Mouse (Mus musculus) forebrain, embryonic 16.5 days (tissue): Measurements from ENCODE around the gene Tbcb. TPM values are rescaled to one million over a fixed set of nuclear protein-coding genes. Genes with fewer than 3 reads are reported as not detected.

Experiments
- ATAC-seq: fragments of 200-750 bp; cut with Nextera tagmentation; 2 replicates; pipeline ENCODE4 v1.8.0; 2017; ENCODE audit warnings: mild to moderate bottlenecking, moderate library complexity
- H3K27ac ChIP-seq: fragments of 300-500 bp; sonication (generic); 2 replicates; pipeline ENCODE4 v1.5.1; 2014; ENCODE audit warnings: low read length, control low read depth
- H3K27me3 ChIP-seq: fragments of 300-500 bp; sonication (generic); replicated peaks from 2 replicates; pipeline ENCODE4 v1.6.1; 2014; ENCODE audit warnings: low read length; ENCODE audit not compliant: control insufficient read depth, insufficient read depth
- H3K36me3 ChIP-seq: fragments of 300-500 bp; sonication (generic); 2 replicates; pipeline ENCODE4 v1.6.1; 2014; ENCODE audit not compliant: control insufficient read depth, insufficient read depth
- H3K4me1 ChIP-seq: fragments of 300-500 bp; sonication (generic); replicated peaks from 2 replicates; pipeline ENCODE4 v1.6.1; 2014; ENCODE audit warnings: low read length; ENCODE audit not compliant: control insufficient read depth, insufficient read depth
- H3K4me2 ChIP-seq: fragments of 300-500 bp; sonication (generic); 2 replicates; pipeline ENCODE4 v1.6.1; 2014; ENCODE audit warnings: mild to moderate bottlenecking, low read length, control low read depth
- H3K4me3 ChIP-seq: fragments of 300-500 bp; sonication (generic); replicated peaks from 2 replicates; pipeline ENCODE4 v1.5.1; 2014; ENCODE audit warnings: mild to moderate bottlenecking, low read length, control low read depth
- H3K9ac ChIP-seq: fragments of 300-500 bp; sonication (generic); replicated peaks from 2 replicates; pipeline ENCODE4 v1.6.1; 2014; ENCODE audit warnings: low read depth, low read length, control low read depth
- H3K9me3 ChIP-seq: fragments of 300-500 bp; sonication (generic); 2 replicates; pipeline ENCODE4 v1.6.1; 2016; ENCODE audit warnings: low read length; ENCODE audit not compliant: control insufficient read depth
- WGBS: fragments of 180-500 bp; shearing (Covaris S2); extraction: QIAGEN DNeasy Blood & Tissue Kit; methylation state at CpG from one replicate; pipeline ENCODE4 v1.1.7; 2014; 5-methylcytosine and 5-hydroxymethylcytosine counted together
- polyA plus RNA-seq: library from polyadenylated mRNA; unstranded; fragments of >200 nt; fragmentation: Nextera tagmentation; extraction: Ambion mirVana; gene quantifications from 2 replicates; pipeline ENCODE4 v1.2.1, GENCODE M21; 2015

Gene Tbcb
- polyA plus RNA-seq: 358 and 393 TPM in 2 replicates

DNA sequence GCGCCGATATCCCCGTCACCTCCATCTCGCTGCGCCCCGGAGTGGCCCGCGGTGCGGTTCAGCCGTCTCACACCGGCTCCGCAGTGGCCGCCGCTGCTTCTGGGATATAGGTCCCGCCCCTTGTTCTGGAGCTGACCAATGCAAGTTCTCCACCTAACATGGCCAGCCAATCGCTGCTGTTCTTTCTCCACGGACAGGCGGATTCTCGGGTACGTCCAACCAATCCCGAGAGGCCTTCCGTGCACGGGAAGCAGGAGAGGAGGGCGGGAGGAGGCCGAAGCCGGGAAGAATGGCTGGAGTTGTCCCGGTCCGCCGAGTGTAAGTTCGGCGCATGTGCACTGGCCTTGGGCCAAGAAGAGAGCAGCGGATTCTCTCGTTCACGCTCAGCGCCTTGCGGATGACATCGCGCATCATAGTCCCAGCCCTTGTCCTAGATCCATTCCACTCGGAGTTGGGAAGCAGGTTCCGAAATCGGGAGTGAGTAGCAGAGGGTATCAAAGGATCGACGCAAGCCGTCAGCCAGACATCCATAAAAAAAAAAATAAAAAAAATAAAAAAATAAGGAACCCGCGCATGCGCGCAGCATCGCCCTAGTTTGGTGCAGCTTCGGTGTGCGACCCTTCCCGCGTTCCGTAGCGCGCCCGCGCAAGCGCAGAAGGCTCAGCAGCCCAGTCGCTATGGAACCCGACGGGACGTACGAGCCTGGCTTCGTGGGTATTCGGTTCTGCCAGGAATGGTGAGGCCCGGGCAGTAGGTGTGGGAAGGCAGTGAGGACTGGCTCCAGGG is at the start of gene Tbcb, which contains the start of gene Polr2i:
TSS of gene Tbcb (minus strand) at position 604 of the 786 bp plus-strand sequence.
TSS of gene Polr2i (plus strand) at position 280 of the 786 bp plus-strand sequence.
- peak within 1 kb of the TSS; percentile 66 for H3K9ac ChIP-seq
- H3K9me3 ChIP-seq: no peaks in the 10 kb centered on the region
- under 1% methylated on average over 67 of the region's 67 CpGs for WGBS
- peak within 1 kb of the TSS; percentile 97 for H3K27ac ChIP-seq
- peak within 1 kb of the TSS; percentile 79 for H3K4me2 ChIP-seq
- ATAC-seq: peak; percentile 96
- peaks cover 20% of the 10 kb centered on the region for H3K4me1 ChIP-seq
- peaks cover 2% of the 10 kb centered on the region; the same call in 1 of the 2 replicates for H3K36me3 ChIP-seq
- no peaks in the 10 kb centered on the region for H3K27me3 ChIP-seq
- H3K4me3 ChIP-seq: peak within 1 kb of the TSS; percentile 55

DNA sequence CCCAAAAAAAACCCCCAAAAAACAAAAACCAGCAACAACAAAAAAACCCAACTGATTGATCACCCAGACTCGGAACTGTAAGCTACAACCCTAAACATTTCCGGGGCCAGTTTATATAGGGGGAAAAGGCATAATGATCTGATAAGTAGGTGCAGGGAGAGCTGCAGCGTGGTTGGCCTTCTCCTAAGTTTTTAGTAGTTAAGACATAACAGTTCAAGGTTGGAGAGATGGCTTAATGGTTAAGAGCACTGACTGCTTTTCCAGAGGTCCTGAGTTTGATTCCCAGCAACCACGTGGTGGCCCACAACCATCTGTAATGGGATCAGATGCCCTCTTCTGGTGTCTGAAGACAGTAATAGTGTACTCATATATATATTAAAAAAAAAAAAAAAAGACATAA is 49.5 kb upstream of the Tbcb start:
- H3K4me1 ChIP-seq: peaks cover 10% of the 10 kb centered on the region
- no peak overlapping the region for H3K4me3 ChIP-seq
- ATAC-seq: no peak
- no peak overlapping the region for H3K9ac ChIP-seq
- no peak overlapping the region for H3K27ac ChIP-seq
- H3K4me2 ChIP-seq: no peak overlapping the region
- H3K36me3 ChIP-seq: no peaks in the 10 kb centered on the region
- H3K27me3 ChIP-seq: no peaks in the 10 kb centered on the region
- WGBS: 80% methylated on average over 4 of the region's 4 CpGs
- no peaks in the 10 kb centered on the region for H3K9me3 ChIP-seq

DNA sequence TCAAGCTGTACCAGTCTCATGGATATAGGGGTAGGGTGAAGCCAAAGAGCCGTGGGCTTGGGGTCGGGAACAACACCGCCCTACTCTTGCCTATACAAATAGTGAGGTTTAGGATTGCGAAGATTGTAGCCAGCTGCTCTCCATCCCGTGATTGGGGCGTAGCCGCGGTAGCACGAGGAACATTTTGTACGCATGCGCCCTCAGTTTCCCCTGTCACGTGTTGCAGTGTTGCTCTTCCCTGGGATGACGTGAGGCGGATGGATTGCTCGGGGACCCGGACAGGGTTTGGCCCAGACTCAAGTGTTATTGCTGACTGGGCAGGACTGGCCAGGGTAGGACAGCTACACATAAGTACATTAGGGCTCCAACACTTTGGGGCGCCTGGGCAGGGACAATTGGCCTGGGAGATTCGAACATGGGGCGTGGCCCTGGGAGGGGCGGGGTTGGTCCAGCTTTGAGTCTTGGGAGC is 48.6 kb upstream of the Tbcb start:
- Histone ChIP-seq H3K9me3 (no peaks in the 10 kb centered on the region), H3K9ac (peak overlapping the region; percentile 68), H3K4me1 (peaks cover 10% of the 10 kb centered on the region), H3K27ac (peak overlapping the region; percentile 100), H3K4me2 (peak overlapping the region; percentile 98), H3K4me3 (peak overlapping the region; percentile 81), H3K36me3 (no peaks in the 10 kb centered on the region), H3K27me3 (no peaks in the 10 kb centered on the region)
- WGBS: under 1% methylated on average over 20 of the region's 20 CpGs
- ATAC-seq: peak; percentile 79

DNA sequence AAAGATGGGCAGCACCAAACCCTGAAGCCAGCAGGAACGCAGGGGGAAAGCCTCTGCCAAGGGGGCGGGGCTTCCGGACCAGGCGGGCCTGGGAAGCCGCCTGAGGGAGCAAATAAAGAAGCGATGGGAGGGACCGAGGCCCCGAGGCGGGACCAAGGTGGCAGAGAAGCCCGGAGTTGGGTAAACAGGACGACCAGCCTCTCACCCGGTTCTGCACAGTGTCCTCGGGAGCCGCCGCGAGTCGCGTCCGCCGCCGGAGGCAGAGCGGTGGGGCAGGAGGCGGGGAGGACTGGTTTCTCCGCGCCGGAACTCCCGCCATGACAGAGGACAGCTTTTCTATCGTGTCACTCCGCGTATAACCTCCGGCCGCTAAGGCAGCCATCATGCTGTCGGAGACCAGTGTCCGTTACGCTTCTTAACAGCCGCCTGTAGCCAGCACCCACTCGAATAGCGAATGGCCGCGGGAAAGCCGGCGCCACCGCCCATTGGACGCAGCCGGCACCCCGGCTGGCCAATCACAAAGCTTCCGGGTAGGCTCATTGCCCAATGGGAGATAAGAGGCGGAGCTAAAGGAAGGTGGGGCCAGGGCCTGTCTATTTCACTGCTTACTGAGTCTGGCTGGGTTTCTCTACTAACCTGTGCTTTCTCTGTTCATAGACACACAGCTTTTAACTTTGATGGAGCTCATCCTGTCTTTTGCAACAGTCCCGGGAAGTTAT is 48.0 kb upstream of the Tbcb start, which contains the start of the genes Thap8 and Wdr62:
TSS of gene Thap8 (plus strand) at position 144 of the 719 bp plus-strand sequence.
TSS of gene Wdr62 (minus strand) at position 469 of the 719 bp plus-strand sequence.
- Histone ChIP-seq H3K4me1 (peaks cover 10% of the 10 kb centered on the region), H3K36me3 (no peaks in the 10 kb centered on the region), H3K9ac (peak within 1 kb of the TSS; percentile 68), H3K27me3 (no peaks in the 10 kb centered on the region), H3K4me3 (peak within 1 kb of the TSS; percentile 81), H3K27ac (peak within 1 kb of the TSS; percentile 100), H3K9me3 (no peaks in the 10 kb centered on the region), H3K4me2 (peak within 1 kb of the TSS; percentile 98)
- ATAC-seq: peak; percentile 97
- WGBS: under 1% methylated on average over 49 of the region's 49 CpGs

DNA sequence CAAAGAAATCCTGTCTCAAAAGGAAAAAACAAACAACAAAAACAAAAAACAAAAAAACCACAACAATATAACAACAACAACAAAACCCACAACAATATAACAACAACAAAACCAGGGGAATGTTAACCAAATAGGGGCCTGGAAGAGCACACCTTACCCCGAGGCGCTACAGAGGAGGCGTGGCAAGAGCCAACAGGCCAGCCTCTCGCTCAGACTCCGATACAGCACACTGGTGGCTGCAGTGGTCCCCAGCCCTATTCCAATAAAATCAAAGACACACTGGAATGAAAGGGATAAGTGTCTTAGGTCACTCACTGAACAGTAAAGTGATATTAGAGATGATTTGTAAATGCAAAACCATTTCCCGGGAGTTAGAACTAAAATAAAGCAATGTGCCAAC is 47.5 kb upstream of the Tbcb start:
- Histone ChIP-seq H3K9me3 (no peaks in the 10 kb centered on the region), H3K4me3 (peak overlapping the region; percentile 81), H3K27me3 (no peaks in the 10 kb centered on the region), H3K9ac (no peak overlapping the region; the same call in 1 of the 2 replicates), H3K4me2 (peak overlapping the region; percentile 98), H3K27ac (no peak overlapping the region), H3K4me1 (peaks cover 10% of the 10 kb centered on the region), H3K36me3 (no peaks in the 10 kb centered on the region)
- WGBS: 0% methylated on average over 6 of the region's 6 CpGs
- no peak for ATAC-seq

DNA sequence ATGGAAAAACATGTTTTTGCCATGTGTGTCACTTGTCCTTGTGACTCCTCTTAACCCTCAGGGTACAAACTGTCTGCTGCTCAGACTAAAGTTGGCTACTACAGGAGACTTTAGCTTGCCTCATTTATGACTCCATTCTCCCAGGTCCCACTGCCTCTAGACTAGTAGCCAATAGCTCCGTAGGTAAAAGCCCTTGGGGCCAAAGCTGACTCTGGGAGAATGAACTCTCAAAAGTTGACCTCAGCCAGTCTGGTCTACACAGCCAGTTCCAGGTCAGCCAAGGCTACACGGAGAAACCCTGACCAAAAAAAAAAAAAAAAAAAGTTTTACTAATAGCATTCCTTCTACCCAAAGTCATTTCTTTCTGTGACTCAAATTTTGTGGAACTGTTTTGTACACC is 46.8 kb upstream of the Tbcb start:
- Histone ChIP-seq H3K4me3 (peak overlapping the region; percentile 4; the same call in 1 of the 2 replicates), H3K9me3 (no peaks in the 10 kb centered on the region), H3K9ac (no peak overlapping the region), H3K36me3 (no peaks in the 10 kb centered on the region), H3K4me2 (no peak overlapping the region; the same call in 1 of the 2 replicates), H3K27me3 (no peaks in the 10 kb centered on the region), H3K4me1 (peaks cover 10% of the 10 kb centered on the region), H3K27ac (no peak overlapping the region)
- ATAC-seq: no peak
- 65% methylated on average over 2 of the region's 2 CpGs for WGBS

DNA sequence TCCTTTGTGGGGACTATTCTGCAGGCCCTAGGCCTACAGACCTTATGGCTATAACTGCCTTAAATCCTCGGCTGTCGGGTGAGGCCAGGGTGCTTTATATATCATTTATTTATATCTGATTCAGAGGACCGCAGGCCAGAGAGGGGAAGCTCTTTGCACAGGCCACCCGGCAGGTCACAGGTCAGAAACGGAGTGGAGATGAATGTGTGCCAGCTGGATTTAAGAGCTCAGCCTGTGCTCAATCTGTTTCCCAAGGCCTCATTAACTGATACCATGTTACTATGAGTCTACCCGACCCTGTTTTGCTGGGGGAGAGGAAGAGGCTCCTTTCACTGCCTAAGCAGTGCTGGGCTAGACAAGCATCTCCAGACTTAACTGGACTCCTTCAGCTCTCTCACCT is 42.3 kb upstream of the Tbcb start:
- Histone ChIP-seq H3K27me3 (no peaks in the 10 kb centered on the region), H3K4me3 (no peak overlapping the region), H3K27ac (no peak overlapping the region), H3K4me2 (no peak overlapping the region), H3K36me3 (no peaks in the 10 kb centered on the region), H3K9ac (no peak overlapping the region), H3K9me3 (no peaks in the 10 kb centered on the region), H3K4me1 (peaks cover 3% of the 10 kb centered on the region)
- no peak for ATAC-seq
- WGBS: 86% methylated on average over 6 of the region's 6 CpGs

DNA sequence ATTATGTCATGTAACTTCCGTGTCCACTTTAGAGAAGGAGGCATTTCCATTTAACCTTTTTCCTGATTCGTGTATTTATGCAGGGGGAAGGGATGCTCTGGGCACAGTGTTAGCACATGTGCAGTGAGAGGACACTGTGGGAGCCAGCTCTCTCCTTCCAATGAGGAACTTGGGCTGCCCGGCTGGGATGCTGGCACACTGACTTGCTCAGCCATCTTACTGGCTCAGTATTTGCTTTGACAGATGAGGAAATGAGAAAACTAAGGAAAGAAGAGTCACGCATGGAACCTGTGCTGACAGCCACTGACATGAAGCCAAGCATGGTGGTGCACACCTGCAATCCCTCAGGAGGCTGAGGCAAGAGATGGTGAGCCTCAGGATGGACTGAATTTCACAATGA is 37.6 kb upstream of the Tbcb start:
- no peaks in the 10 kb centered on the region for H3K27me3 ChIP-seq
- no peaks in the 10 kb centered on the region for H3K36me3 ChIP-seq

DNA sequence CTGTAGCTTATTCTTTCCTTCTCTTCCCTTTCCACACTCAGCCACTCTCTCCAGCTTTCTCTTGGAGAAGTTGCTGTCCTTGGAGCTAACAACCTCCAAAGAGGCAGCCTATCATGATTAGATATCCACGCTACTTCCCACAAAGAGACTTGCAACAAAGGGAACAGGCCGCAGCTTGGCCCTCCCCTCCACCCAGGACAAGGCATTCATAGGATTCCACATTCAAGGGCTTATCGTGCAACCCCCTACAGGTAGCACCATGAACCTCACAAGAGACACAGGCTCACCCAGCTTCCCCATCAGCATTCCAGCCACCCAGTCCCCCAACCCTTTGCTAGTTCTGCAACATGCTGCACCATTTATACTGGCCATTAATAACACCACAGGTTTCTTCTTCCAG is 34.7 kb upstream of the Tbcb start:
- Histone ChIP-seq H3K36me3 (no peaks in the 10 kb centered on the region), H3K27ac (no peak overlapping the region), H3K9ac (no peak overlapping the region), H3K4me1 (no peaks in the 10 kb centered on the region), H3K27me3 (no peaks in the 10 kb centered on the region), H3K4me2 (no peak overlapping the region), H3K9me3 (no peaks in the 10 kb centered on the region), H3K4me3 (no peak overlapping the region)
- ATAC-seq: no peak
- 78% methylated on average over 3 of the region's 3 CpGs for WGBS

More for the DNA sequence above, 37.6 kb upstream of the Tbcb start:
- Histone ChIP-seq H3K4me2 (no peak overlapping the region), H3K27ac (no peak overlapping the region), H3K4me1 (no peaks in the 10 kb centered on the region), H3K9me3 (no peaks in the 10 kb centered on the region), H3K4me3 (no peak overlapping the region), H3K9ac (no peak overlapping the region)
- 86% methylated on average over 4 of the region's 4 CpGs for WGBS
- ATAC-seq: no peak
